Mouse (Mus musculus) right cerebral cortex, postnatal 10 days (tissue): ENCODE results near the gene Rangrf.
"Not testable (repeated sequence)": the region's sequence is repeated elsewhere in the genome, so short reads cannot be mapped to it uniquely, and the experiment has no call there.

Experiments
- DNase-seq, 2 experiments: peaks; one replicate each; pipeline ENCODE4 v3.0.0; 2021; ENCODE audit warnings: low spot score in 2 of 2

Rangrf gene

GRCm38 (mm10) chr11:68946001-68946400 is 29.0 kb downstream of the Rangrf start:
- DNase-seq = no peak

GRCm38 (mm10) chr11:68945245-68945644 is 29.7 kb downstream of the Rangrf start:
- no peak for DNase-seq

- DNase-seq = no peak
Observed at GRCm38 (mm10) chr11:68942731-68943130, 32.3 kb downstream of the Rangrf start.

- no peak for DNase-seq
Observed at GRCm38 (mm10) chr11:68940516-68940915, 34.5 kb downstream of the Rangrf start.

GRCm38 (mm10) chr11:68939451-68940304 is 35.3 kb downstream of the Rangrf start:
- DNase-seq = peak; percentile 92 to 96

- not testable (repeated sequence) for DNase-seq
Observed at GRCm38 (mm10) chr11:68936951-68937350, 38.0 kb downstream of the Rangrf start.

- DNase-seq = no peak
Observed at GRCm38 (mm10) chr11:68933885-68934507, 41.0 kb downstream of the Rangrf start.

GRCm38 (mm10) chr11:68929947-68930346 is 45.0 kb downstream of the Rangrf start:
- DNase-seq = no peak

- DNase-seq = no peak
Observed at GRCm38 (mm10) chr11:68926981-68927380, 48.0 kb downstream of the Rangrf start, which contains the start of gene Odf4. Gene Odf4, minus strand, starts transcription at chr11:68927081.

GRCm38 (mm10) chr11:68924749-68925148 is 50.2 kb downstream of the Rangrf start:
- no peak for DNase-seq

GRCm38 (mm10) chr11:68923191-68923590 is 51.8 kb downstream of the Rangrf start:
- DNase-seq = no peak
